Mouse (Mus musculus) ES-E14 (cell line): ENCODE measurements around the gene Mfsd4a.

Experiments used
- CHD2 ChIP-seq: IDR thresholded peaks from 2 replicates; pipeline ENCODE4 v1.6.1; 2014; ENCODE audit warnings: mild to moderate bottlenecking, low read depth, low read length, inconsistent platforms
- HCFC1 ChIP-seq: IDR thresholded peaks from 2 replicates; pipeline ENCODE4 v1.6.1; 2012; ENCODE audit warnings: low read length, inconsistent platforms, borderline replicate concordance; ENCODE audit not compliant: insufficient read depth
- MAFK ChIP-seq: IDR thresholded peaks from 2 replicates; pipeline ENCODE4 v1.6.1; 2014; ENCODE audit warnings: mild to moderate bottlenecking, low read depth, low read length, inconsistent platforms; ENCODE audit not compliant: insufficient read depth
- ZC3H11A ChIP-seq: IDR thresholded peaks from 2 replicates; pipeline ENCODE4 v1.6.1; 2012; ENCODE audit warnings: low read depth, mild to moderate bottlenecking, inconsistent platforms, low read length, borderline replicate concordance
- ZNF384 ChIP-seq: IDR thresholded peaks from 2 replicates; pipeline ENCODE4 v1.6.1; 2012; ENCODE audit warnings: low read depth, low read length, inconsistent platforms

- no peak for TF ChIP-seq ZNF384
- TF ChIP-seq ZC3H11A, result peak; percentile 71; the same call in 1 of the 2 replicates
- no peak for TF ChIP-seq CHD2
- TF ChIP-seq HCFC1, result no peak
- TF ChIP-seq MAFK, result no peak
Observed at GRCm38 (mm10) chr1:131995062-131995461, 72.8 kb downstream of the Mfsd4a start.
